Mouse (Mus musculus) stomach, postnatal 0 days (tissue): ENCODE measurements at regions not wholly inside any gene's neighbourhood (a gene's known extent, or its start where the extent isn't known, plus 50 kb on each side); places are given as distances from the start of the nearest gene placed in this dataset.

ENCODE experiments used
- CTCF ChIP-seq: IDR thresholded peaks from 2 replicates; pipeline ENCODE4 v1.5.1; 2016; ENCODE audit warnings: antibody characterized with exemption, low read depth, mild to moderate bottlenecking, moderate library complexity
- EP300 ChIP-seq: optimal IDR thresholded peaks from 2 replicates; pipeline ENCODE3; 2016; ENCODE audit warnings: antibody characterized with exemption

DNA sequence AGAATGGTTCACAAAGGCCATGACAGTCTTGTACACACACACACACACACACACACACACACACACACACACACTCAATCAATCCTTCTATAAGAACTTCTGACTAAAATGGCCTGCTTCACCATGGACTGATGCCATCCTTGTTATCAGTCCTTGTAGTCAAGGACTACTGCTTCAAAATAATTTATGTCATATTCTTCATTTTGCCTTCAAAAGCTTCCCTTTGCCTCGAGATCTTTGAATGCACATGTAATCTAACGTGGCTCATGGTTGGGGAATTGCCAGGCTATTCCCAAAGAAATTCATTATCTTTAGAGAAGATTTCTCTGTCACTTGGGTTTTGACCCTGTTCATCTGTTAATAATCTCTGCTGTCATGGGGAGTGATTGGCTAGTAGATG lies 278.0 kb upstream of the Cdyl start:
- TF ChIP-seq EP300, result no peak
- no peak for TF ChIP-seq CTCF
